Mouse (Mus musculus) skeletal muscle tissue, postnatal 0 days (tissue): ENCODE data around the gene 4933406M09Rik. TPM values are rescaled to one million over a fixed set of nuclear protein-coding genes. Genes with fewer than 3 reads are reported as not detected.

Experiments used
- polyA plus RNA-seq: library from polyadenylated mRNA; unstranded; fragments of >200 nt; fragmentation: Nextera tagmentation; extraction: Ambion mirVana; gene quantifications from 2 replicates; pipeline ENCODE4 v1.2.1, GENCODE M21; 2015

4933406M09Rik gene
- polyA plus RNA-seq, result not detected in 2 replicates

DNA sequence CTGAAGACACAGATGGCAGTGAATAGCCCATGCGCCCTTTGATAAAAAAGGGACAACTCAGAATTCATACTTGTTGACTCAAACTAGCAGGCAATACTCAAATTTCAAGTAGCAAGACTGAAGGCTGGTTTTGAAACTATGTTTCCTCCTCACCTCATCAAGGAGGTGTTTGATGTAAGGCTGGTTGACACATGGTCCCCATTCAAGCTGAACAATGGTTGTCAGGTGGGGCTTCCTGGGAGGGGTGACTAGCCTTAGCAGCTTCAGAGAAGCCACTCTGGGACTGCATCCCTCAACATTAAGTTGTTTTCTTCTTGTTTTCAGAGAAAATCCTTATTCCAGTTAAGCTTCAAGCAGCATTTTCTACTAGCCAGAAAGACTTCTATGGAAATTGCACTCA is at the start of gene 4933406M09Rik:
TSS of gene 4933406M09Rik (plus strand) at position 275 of the 400 bp plus-strand sequence.

DNA sequence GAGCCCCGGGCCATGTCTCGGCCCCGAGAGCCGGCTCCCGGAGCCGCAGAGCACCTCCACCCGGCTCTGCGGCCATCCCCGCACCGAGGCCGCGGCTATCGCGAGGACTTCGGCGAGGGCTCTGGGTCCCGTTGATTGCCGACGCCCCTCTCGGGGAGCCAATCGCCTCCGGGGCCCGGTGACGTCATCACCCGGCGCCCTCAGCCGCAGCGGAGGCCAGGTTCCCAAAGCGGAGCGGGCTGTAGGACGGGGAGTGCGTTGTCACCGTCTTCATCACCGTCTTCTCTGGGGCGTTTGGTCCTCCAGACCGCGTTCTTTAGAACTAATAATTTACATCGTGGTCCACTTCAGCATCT is 23.9 kb upstream of the 4933406M09Rik start, which contains the start of gene Tmem183a:
TSS of gene Tmem183a (minus strand) at position 123 of the 356 bp plus-strand sequence.

DNA sequence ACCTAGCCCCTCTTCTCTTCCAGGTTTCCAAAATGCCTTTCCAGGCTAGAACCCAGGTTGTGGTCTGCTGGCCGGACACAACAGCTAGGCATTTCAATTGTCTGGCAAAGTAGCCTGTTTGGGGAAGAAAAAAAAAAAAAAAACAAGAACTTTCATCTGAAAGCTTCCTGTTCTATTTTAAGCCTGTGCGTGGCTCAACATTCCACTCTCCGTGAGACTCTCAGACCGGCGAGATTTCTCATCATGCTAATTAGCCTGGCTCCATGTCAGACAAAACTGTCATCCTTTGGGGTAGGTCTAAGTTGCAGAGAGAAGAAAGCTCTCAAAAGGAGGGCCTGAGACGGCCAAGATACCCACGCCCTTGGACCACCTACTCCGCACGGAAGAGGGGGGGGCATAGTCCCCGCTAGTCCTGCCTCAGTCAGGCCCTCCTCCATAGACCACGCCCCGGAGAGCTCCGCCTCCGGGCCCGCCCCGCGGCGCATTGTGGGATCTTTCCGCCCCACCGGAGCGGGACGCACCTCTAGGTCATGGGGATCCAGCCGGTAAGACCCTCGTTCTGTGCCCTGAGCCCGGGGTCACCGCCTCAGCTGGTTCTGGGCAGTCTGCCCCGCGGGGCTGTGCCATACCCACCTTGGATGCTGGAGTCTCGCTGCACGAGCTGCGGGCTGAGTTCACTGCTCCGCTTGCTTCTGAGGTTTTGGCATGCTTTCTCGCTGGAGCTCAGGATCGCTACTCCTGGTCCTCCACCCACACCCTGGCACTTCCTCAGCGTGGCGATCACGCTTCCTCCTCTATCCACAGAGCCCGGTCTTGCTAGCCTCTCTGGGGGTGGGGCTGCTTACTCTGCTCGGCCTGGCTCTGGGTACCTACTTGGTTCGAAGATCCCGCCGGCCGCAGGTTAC is 20.0 kb downstream of the 4933406M09Rik start, which contains the start of gene Cyb5r1:
TSS of gene Cyb5r1 (plus strand) at position 51 of the 905 bp plus-strand sequence.

DNA sequence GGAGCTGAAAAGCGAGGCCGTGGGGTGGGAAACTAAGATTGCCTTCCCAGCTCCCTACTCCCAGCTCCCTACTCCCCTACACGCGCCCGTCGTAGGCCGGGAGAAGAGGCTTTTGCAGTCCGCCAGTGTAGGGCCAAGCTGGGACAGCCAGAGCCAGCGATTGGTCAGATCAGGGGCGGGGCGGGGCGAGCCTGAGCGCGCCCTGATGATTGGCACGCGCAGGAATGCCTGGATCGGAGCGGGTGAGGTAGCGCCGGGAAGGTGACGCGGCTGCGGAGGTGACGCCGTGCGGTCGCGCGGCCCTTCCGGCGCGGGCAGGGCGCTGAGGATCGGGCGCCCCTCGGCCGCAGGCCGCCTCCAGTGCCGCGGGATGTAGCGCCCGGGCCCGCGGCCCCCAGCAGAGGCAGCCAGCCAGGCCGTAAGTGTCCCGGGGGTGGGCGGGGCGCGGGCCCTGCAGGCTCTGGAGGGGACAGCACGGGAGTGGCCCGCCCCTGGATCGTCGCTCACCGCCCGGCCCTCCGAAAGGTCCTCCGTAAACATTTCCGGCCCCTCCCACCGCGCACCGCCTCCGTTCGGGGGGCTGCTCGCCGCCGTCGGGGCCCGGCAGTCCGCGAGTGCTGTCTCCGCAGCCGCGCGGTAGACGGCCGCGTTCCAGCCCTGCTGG is 29.6 kb downstream of the 4933406M09Rik start, which contains the start of gene Adipor1:
TSS of gene Adipor1 (plus strand) at position 211 of the 664 bp plus-strand sequence.

Other genes with a start within 250 kb of the 4933406M09Rik start
- 36.1 and 40.1 TPM in 2 replicates for gene Chil1, start 203.8 kb upstream of the 4933406M09Rik start, polyA plus RNA-seq
- gene Mybph, start 192.5 kb upstream of the 4933406M09Rik start, polyA plus RNA-seq, result 252 and 318 TPM in 2 replicates
- gene Adora1, start 150.5 kb upstream of the 4933406M09Rik start, polyA plus RNA-seq, result 1.1 and 1.5 TPM in 2 replicates
- gene Myog, start 96.0 kb upstream of the 4933406M09Rik start, polyA plus RNA-seq, result 349 and 369 TPM in 2 replicates
- gene Ppfia4, start 53.0 kb upstream of the 4933406M09Rik start, polyA plus RNA-seq, result 14.6 and 17.4 TPM in 2 replicates
- 27.1 and 34.4 TPM in 2 replicates for gene Tmem183a, start 24.0 kb upstream of the 4933406M09Rik start, polyA plus RNA-seq
- gene Cyb5r1, start 19.6 kb downstream of the 4933406M09Rik start, polyA plus RNA-seq, result 77.3 and 86.6 TPM in 2 replicates
- gene Adipor1, start 29.4 kb downstream of the 4933406M09Rik start, polyA plus RNA-seq, result 106 and 110 TPM in 2 replicates
- 9.6 and 11.0 TPM in 2 replicates for gene Klhl12, start 69.6 kb downstream of the 4933406M09Rik start, polyA plus RNA-seq
- gene Rabif, start 108.7 kb downstream of the 4933406M09Rik start, polyA plus RNA-seq, result 17.0 and 18.3 TPM in 2 replicates
- not detected in 2 replicates for gene Mgat4e, start 163.7 kb downstream of the 4933406M09Rik start, polyA plus RNA-seq
- gene Kdm5b, start 174.2 kb downstream of the 4933406M09Rik start, polyA plus RNA-seq, result 15.8 and 17.1 TPM in 2 replicates